Mouse (Mus musculus) right cerebral cortex, postnatal 10 days (tissue): ENCODE data around the gene Nek6.
A peak's percentile ranks its signal among the peaks of the same experiment; 100 is the strongest.

Experiments
- DNase-seq, 2 experiments: peaks; one replicate each; pipeline ENCODE4 v3.0.0; 2021; ENCODE audit warnings: low spot score in 2 of 2

The Nek6 gene

DNA sequence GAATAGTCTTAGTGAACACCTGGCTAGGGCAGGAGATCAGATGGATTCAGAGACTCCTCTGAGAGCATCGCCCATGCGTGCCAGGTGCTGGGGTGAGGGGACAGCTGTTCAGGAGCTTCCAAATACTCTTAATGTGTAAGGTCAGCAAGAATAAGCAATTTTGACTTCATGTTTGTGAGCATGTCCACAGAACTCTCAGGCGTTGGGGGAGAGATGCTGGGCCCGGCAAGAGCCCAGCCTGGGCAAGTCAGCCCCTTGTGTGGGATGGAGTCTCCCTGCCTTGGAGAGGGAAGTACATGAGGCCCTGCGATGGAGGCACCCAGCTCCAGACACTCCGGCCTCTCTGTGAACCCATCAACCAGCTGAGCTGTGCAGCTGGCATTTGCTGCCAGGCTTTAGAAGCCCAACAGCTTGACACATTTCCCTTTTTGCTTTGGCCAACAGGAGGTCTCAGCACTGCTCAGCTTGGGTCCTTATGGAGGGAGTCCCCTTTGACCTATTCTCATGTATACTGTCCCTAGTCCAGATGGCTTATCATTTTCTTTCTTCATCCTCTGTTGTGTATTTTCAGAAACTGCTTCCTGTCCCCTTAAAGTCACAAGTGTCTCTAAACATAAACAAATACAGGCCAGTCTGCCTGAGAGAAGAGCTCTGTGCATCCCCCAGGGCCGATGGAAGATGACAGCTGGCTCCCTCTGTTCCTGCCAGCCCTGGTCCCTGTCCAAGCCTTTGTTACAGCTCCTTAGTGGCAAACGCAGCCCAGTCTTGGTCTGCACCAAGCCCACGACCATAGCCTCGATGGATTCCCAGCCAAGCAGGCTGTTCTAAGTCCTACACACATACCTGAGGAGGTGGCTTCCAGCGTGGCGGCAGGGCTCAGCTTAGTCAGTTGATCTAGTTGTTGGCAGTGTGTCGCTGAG, 67.4 kb downstream of the Nek6 start:
- DNase-seq = peak; percentile 53 to 55

DNA sequence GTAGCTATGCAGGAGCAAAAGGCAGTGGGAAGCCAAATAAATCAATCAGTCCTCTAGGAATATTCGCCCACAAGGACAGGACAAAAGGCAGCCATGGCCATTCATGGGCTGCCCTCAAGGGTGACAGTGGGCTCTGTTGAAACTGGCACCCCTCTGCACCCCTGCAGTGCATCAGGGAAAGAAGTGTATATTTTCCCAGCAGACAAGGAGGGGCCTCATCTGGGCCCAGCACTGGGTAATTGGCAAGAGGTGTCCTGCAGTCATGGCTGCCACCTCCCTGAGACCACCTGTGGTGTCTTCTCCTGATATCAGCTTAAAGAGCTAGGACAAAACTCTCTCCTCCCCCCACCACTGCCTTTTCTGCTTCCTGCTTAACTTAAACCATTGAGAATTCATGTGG, 68.1 kb downstream of the Nek6 start:
- DNase-seq = no peak

DNA sequence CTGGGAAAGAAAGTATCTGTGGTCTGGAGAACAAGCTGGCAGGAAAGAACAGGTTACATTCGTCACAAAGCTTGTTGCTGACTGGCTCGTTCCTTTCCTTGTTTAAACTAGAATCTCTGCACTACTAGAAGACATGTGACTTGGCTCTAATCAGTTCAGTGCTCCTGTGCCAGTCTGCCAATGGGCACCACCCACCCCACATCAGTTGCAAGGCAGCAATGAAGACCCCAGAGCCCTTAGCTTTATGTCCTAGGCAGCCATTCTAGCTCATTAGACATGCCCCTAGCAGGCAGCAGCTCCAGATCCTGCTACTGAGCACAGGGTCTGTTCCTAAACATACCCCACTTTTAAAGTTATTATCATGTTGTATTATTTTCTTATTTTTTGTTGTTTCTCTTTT, 72.5 kb downstream of the Nek6 start:
- no peak for DNase-seq

DNA sequence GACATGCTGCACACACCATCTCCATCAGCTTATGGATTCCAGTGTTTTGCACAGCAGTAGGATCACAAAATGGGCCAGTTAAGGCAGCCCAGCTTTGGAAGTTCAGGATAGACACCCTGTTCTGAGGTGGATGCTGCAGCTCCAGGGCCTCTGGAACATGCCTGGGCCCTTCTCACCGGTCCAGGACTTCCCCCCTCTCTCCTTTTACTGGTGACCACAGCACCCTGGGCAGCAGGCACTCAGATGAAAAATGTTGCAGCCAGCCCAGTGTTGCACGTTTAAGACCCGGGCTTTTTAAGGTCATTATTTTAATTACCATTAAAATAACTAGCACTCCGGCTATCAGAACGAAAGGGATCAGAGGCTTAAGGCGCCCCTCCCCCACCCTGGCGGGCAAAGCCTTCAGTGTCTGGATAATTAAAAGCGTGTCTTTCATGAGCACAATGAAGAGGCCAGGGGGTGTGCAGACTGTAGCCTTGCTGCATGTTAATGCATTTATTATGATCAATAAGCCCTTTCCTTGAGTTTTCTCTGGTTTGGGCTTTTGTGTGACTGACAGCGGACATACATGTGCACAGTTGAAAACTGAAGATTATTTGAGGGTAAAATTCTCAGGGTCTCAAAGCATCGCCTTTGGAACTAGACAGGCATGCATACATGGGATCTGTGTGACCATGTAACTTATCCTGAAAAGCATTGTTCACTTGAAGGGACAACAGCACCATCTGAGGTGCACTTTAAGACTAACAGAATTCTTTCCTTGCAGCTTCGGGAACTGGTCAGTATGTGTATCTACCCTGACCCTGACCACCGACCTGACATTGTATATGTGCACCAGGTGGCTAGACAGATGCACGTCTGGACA, 73.3 kb downstream of the Nek6 start:
- DNase-seq = peak; percentile 51 to 52

DNA sequence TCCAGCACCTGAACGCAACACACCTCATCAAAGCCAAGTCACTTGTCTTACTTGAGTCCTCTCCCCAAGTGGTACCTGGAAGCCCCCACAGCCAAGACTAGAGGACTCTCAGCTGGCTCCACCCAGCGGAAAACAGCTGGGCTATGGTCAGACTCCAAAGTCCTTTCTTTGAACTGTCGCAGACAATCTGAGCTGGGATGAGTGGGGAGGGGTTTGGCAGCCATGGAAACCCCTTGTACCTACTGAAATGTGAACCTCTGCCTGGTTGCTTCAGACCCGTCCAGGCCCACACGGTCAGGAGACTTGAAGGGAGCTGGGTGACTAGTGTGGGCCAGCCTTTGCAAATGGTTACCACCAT, 73.9 kb downstream of the Nek6 start:
- peak in 1 of 2 experiments; percentile 18 for DNase-seq

DNA sequence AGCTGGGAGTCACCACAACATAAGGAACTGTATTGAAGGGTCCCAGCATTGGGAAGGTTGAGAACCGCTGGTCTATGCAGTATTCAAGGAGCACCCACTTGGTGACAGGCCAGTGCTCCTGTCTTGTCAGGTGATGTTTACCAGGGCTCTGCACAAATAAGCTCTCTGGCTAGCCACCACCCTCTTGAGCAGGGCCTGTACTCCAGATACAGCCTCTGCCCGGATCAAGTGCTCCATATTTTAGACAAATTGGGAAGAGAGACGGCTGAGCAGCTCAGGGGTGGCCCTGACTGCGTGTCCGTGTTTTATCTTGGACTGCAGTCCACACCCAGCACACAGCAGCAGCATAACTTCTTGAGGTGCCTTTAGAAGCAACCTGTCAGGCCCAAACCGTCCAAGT, 75.3 kb downstream of the Nek6 start:
- DNase-seq = no peak

DNA sequence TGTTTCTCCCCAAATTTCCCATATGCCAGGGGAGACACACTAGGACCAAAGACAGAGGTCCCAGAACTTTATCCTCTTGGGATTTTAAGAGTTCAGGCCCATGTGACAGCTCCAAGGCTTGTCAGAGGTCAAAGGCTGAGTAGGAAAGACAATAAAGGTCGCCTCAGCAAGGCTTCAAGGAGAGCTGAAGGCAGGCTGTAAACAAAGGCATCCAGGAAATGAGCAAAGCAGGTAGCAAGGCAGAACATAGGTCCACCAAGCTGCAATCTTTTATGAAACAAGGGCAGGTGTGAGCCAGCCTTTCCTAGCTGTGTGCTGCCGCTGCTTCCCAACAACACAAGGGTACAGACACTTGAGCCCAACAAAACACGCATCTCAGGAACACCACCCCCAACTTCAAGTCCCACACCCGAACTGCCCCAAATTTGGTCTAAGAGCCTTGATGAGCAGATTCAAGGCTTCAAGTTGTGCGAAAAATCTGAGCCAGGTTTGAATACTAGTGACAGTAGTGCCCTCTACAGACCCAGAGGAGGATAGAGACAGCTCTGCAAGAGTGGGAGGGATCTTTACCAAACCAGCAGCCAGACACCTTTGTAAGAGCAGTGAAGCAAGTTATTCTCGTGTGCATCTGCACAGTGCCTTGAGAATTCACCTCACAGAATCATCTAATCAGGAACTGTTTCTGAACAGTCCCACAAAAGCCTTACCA, 80.5 kb downstream of the Nek6 start:
- DNase-seq = peak; percentile 57 to 59

DNA sequence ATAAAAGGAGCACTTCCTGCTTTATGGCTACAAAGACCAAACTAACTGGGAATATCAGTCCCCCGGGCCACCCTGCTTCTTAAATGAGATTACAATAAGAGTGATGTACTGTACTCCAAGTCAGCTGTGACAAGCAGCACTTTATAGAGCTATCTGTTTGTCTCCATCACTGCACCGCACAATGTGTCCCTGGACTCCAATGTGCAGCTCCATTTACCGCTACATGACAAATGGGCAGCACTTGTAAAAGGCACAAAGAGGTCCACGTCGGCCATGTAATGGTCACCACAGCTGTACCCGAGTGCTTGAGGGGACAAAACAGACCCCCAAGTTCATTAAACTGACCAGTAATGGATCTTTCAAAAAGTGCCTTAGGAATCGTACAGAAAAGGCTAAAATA, 83.4 kb downstream of the Nek6 start:
- no peak for DNase-seq

DNA sequence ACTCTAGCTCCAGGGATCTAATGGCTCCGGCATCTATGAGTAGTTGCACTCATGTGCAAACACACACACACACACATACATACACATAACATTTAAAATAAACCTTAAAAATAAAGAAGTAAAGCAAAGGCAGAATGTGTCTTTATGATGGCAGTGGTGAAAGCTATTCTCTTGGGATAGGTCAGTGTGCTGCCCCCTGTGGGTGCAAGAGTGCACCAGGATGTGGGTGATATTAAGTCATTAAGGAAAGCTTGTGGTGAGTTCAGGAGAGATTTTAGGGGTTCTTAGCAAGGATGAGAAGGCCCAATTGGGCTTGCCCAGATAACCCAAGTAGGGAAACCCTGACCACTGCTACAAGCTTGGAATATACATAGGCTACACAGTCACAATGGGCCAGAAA, 86.5 kb downstream of the Nek6 start:
- DNase-seq = no peak

DNA sequence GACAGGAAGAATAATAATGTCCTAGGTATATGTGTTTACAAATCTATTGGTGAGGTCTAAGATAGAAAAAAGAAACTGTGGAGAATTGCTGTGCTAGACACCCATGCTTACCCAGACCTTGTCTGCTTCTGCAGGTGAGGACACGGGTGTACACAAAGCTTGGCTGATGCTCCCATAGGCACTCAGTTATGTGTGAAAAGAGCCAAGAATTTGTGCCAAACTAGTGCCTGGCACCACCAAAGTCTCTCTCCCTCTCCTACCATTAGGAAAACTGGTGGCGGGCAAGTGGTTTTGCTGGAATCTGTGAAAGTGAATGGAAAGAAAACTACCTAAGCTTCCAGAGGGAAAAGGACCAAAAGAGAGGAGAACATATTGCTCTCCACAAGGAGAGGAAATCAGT, 87.0 kb downstream of the Nek6 start:
- DNase-seq = no peak

DNA sequence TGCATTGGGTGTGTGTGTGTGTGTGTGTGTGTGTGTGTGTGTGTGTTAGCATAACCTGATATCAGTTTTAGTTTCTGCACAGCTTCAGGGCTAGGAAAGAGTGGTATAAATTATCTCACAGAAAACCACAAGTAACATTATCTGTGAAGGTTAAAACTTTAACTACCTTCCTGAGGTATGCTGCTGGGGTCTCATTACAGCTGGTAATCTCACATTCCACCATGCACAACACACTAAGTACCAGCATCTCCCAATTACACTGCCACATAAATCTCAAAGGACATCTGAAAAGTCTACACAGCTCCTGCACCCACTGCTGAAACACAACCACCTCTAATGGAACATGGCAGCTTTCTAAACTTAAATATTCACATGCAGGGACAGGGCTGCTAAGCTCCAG, 89.4 kb downstream of the Nek6 start:
- no peak for DNase-seq

DNA sequence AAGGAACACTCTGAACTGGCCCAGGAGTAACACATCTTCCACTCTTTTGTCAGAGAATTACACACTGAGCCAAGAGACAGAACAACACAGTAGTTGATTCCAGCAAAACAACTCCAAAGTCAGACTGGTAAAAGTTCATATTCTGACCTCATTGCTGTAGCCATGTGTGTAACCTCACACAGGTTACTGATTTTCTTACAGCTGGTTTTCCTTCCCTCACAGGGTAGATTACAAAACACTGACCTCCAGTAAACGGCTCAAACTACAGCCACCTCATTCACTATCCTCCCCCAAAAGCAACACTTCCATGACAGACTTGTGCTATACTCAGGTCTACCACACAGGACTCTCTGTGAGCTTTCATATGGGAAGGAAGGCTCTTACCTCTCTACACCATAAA, 96.3 kb downstream of the Nek6 start:
- DNase-seq = no peak

DNA sequence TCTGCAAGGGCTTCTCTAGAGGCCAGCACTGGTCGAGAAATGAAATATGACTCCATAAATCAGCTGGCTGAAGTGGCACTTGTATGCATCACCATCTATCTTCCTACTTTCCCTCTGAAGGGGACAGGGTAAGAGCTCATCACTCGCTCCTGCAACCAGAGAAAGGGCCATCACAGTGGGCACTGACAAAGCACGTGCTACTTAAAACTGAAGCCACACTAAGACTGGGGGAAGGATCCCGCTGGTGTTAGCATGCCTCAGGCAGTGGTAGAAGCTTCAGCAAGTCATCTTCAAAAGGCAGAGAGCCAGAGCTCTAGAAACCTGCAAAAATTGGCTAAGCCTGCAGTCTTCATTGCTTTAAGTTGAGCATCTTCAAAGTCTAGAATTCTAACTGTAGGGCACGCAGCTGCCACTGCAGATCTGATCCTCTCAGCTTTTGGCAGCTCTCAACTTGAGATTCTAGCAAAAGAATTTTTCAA, 97.4 kb downstream of the Nek6 start:
- peak in 1 of 2 experiments; percentile 45 for DNase-seq

DNA sequence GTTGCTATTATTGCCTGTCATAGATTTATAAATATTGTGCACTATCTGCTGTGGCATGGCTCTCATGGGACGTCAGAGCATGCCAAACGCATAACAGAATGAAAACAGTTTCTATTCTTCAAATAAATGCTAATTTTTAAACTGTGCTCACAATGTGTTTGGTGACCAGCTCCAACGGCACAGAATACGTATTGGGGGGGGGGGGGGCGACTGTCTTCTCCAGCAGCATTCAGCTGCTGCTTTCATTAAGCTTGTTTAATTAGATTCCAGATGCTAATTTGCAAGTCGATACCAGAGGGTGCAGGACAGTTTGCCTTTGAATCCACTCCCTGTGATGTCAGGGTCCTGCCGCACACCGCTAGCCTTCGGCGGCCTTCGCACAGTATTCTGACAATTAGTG, 97.9 kb downstream of the Nek6 start:
- DNase-seq = no peak

DNA sequence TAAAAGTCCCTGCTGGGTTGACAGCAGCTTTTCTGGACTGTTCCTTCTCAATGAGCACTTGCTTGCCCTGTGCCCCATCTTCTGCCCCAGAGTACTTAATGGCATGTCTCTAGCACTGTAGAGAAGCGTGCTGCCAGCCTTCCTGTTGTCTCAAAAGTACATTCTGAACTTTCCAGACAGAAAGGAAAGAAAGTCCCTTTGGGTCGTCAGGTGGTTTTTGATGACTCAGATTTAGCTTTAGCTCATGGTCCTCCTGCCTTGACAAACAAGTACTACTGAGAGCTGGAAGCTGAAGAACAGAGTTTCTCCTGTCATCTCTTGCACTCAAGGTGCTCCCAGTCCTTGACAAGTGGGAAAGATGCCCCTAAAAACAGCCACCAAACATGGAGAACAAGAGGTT, 98.7 kb downstream of the Nek6 start:
- no peak for DNase-seq

DNA sequence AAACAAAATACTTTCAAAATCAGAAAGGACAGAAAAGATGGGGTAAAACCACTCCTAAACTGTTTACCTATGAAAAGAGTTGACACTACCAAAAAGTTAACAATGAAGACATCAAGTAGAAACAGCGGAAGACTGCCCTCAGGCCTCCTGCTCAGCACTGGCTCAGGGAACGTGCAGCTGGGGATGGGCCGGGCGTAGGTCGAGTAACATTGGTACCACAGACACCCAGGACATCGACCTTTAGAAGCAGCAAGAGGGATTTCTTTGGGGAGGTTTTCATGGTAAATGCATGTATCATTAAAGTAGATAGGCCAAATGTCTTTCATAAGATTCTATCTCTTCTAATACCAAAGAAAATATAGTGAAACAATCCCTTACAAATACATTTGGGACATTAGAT, 101.2 kb downstream of the Nek6 start:
- DNase-seq = no peak

DNA sequence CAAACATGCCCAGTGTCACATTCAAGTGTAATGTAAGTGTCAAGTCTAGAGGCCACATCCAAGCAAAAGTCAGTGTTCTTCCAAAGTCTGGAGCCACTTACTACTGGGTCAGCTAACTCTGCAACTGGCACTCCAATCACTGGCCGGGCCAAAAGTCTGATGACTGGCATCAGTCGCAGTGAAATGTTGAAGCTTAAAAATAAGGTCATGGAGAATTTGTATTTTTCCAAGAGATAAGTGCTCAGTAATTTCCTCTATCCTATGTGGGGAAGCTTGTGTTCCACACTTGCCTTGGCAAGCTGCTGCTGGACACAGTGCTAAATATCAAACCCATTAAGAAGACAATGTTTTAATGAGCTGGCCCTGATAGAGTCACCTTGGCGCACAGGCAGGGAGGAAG, 102.1 kb downstream of the Nek6 start:
- DNase-seq = no peak

DNA sequence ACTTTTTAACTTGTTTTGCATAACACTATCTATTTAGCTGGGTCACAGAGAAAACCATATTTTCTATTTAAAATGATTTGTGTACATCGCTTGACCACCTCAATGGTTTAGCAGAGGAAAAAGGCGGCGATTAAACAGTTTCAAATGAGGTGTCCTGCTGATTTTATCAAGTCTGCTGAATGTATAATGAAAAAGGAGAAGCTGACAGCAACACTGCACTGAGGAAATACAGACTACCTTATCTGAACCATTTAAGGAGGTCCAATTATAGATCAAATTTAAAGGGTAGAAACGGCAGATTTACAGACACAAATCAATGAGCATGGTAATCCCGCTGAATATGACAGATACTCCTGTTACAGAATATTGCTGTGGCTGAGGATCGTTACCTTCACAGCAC, 103.0 kb downstream of the Nek6 start:
- DNase-seq = no peak

DNA sequence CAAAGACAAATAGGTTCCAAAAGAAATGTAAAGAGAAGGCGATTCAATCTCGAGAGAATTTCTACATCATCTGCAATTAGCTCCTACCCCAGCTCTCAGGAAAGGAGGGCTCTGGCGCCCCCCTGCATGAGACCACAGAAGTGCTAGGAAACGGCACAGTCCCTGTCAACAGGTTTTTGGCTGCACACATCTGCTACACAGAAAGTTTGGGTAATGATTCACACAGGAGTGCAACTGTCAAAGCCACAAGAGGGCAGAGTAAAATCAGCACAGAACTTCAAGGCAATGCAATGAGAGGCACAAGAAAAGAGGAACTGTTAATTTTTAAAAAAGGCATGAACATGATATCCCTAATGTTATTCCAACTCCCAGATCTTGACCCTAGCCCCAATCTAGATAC, 104.6 kb downstream of the Nek6 start:
- peak in 1 of 2 experiments; percentile 49 for DNase-seq

DNA sequence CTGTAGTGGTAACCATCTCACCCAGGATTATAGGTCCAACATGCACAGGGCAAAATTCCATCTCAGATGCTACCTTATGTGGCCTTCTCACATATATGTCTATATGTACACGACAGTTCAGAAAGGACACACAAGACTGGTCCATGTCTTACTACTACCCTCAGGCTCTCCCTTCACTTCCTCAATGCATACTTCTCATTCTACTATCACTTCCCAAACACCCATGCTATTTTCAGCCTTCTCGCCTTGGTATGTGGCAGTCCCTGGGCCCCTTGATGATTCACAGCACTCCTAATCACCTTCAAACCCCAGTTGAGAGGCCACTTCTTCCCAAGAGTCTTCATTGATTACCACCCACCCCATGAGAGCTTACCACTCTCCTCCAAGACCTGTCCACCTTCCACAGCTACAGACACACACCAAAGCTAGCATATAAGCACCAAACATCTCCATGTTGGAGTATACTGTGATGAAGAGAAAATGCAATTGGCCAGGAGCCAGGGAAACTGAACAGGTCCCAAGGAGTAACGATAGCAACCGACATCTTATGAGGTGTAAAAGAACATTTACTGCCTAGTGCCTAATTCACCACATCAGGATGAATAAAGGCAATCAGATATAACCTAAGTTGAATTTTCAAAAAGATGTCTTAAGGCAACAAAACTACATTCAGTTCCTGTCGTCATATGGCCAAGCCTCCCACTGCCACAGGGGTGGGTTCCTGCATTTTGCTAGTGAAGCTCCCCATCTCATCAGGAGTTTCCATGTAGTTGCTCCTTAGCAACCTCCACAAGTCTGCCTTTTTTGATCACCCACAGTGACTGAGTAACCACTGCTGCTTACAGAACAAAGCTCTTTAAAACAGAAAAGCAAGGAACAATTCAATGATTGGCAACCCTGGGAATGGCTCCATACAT, 105.8 kb downstream of the Nek6 start:
- DNase-seq = no peak

DNA sequence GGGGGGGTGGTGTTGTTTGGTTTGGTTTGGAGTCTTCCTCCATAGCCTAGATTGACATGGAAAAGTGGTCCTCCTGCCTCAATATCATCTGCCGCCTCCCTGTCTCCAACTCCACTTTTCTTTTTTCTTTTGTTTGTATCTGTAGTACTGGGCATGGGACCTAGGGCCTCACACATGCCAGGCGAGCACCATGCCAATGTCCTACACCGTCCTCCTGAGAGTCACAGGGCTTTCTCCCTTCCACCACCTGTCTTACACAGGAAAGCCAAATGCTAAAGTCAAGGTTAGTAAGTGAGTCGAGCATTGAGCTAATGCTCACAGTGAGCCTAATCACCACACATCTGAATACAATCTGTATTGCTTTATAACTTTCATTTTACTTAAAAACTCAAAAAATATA, 108.3 kb downstream of the Nek6 start:
- no peak for DNase-seq
